Mouse (Mus musculus) left cerebral cortex, postnatal 25 days (tissue): ENCODE data around the gene Mrgpra3. TPM values are rescaled to one million over a fixed set of nuclear protein-coding genes. Genes with fewer than 3 reads are reported as not detected.

Experiments
- DNase-seq, 2 experiments: peaks; one replicate each; pipeline ENCODE4 v3.0.0; 2022; ENCODE audit warnings: low spot score in 2 of 2, mixed read lengths in 1 of 2
- intact Hi-C: fragments of 180-260 bp; cut with DNase I; formaldehyde crosslinking; loops from one replicate; pipeline ENCODE4 v1.15.1; 2025
- total RNA-seq, 2 experiments: library from RNA; stranded (reverse); gene quantifications; 2 replicates each; pipeline ENCODE4 v1.2.3; 2021

The Mrgpra3 gene
- not detected for total RNA-seq

- DNase-seq, result no peak
- intact Hi-C loops, result no loop called here
Measured at GRCm38 (mm10) chr7:47601272-47601671, at the start of gene Mrgpra3. Gene Mrgpra3, minus strand, starts transcription at chr7:47601372.

Other genes starting within 250 kb of the Mrgpra3 start
- gene Mrgpra1, start 247.1 kb downstream of the Mrgpra3 start, total RNA-seq, result not detected
- not detected for gene Mrgpra2a, start 149.2 kb downstream of the Mrgpra3 start, total RNA-seq
- not detected for gene Mrgpra2b, start 72.5 kb downstream of the Mrgpra3 start, total RNA-seq